28 mouse cellular contexts compared by ENCODE assay signal in the genomic region with DNA sequence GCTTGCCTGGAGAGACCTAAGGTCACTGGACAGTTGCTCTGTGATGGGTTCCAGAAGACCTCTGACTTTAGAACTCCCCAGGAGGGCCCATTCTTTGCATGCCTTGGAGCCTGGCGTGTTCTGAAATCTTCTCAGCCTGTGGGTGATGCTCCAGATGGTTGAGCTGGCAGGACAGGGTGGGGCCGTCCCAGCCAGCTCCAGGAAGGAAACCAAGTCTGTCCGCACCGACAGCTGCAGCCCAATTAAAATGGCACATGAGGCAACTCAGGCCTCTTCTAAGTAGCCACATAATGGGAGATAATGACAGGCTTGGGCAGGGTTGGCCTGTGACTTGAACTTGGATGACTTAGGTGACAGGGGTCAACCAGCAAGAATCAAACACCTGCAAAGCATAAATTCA. TPM values are rescaled to one million over a fixed set of nuclear protein-coding genes. Genes with fewer than 3 reads are reported as not detected.
DNase-seq lines count a peak whose midpoint lies in the region; ATAC-seq and TF ChIP-seq lines count a peak whose summit lies in the region.
"Had no signal": no experiment of that assay in that cellular context is flagged by ENCODE, and none has a peak within 500 bp of the region (broad histone marks: within the 10 kb centered on the region; RNA-seq: fewer than 3 reads in every experiment).

No protein-coding gene starts in this region.

- peak; percentile 45 for DNase-seq in kidney, adult 11 months
- DNase-seq in Muller cell, postnatal 12 days (ENCODE audit: inconsistent ontology term): peak; percentile 54
- DNase-seq in kidney, adult 9 months: peak; percentile 19
- DNase-seq in frontal cortex, postnatal 10 days (ENCODE audit: low spot score in 2 of 2): no peak
- DNase-seq in urinary bladder, postnatal 4 days (ENCODE audit: low spot score in 2 of 2): no peak
- no peak for DNase-seq in urinary bladder, postnatal 14 days (ENCODE audit: low spot score)
- DNase-seq: adrenal gland, adult 2 months; cerebellum, adult 2 months; cerebellum, postnatal 14 days; gastrocnemius, postnatal 25 days; heart, adult 11 months; heart, postnatal 36 days; right cerebral cortex, postnatal 25 days had no signal

- H3K27me3 ChIP-seq in kidney, embryonic 15.5 days: no peaks in the 10 kb centered on the region
- no peaks in the 10 kb centered on the region for H3K27me3 ChIP-seq in myocyte (ENCODE audit: control insufficient read depth, insufficient read depth, insufficient read length)
- H3K27me3 ChIP-seq: forebrain, embryonic 12.5 days; hindbrain, embryonic 12.5 days; liver, embryonic 15.5 days; lung, embryonic 15.5 days; neural tube, embryonic 13.5 days; stomach, embryonic 15.5 days had no signal

- TF ChIP-seq POLR2A in myocyte (IDR thresholded peaks at IDR 0.05; ENCODE audit: insufficient read length, low read depth): no peak

- peaks cover 5% of the 10 kb centered on the region; the same call in 1 of the 2 replicates for H3K4me1 ChIP-seq in kidney, embryonic 15.5 days
- H3K4me1 ChIP-seq: lung, embryonic 15.5 days had no signal

- no peaks in the 10 kb centered on the region for H3K79me2 ChIP-seq in myocyte (ENCODE audit: control insufficient read depth, insufficient read depth)

- H3K36me3 ChIP-seq in kidney, embryonic 15.5 days: no peaks in the 10 kb centered on the region
- H3K36me3 ChIP-seq in myocyte (ENCODE audit: control insufficient read depth, insufficient read depth): no peaks in the 10 kb centered on the region
- H3K36me3 ChIP-seq: embryonic facial prominence, embryonic 15.5 days; forebrain, embryonic 12.5 days; hindbrain, embryonic 12.5 days; limb, embryonic 12.5 days; liver, embryonic 15.5 days; lung, embryonic 15.5 days; neural tube, embryonic 13.5 days; stomach, embryonic 15.5 days had no signal

- no peak overlapping the region for H3ac ChIP-seq in myocyte (ENCODE audit: control insufficient read depth, insufficient read length)

- H3K4me3 ChIP-seq in kidney, embryonic 15.5 days (replicated peaks): no peak overlapping the region
- H3K4me3 ChIP-seq in myocyte: no peak overlapping the region
- H3K4me3 ChIP-seq: embryonic facial prominence, embryonic 15.5 days; forebrain, embryonic 12.5 days; hindbrain, embryonic 12.5 days; limb, embryonic 12.5 days; liver, embryonic 15.5 days; lung, embryonic 15.5 days; neural tube, embryonic 13.5 days; stomach, embryonic 15.5 days had no signal

- no peak for ATAC-seq in kidney, embryonic 15.5 days (replicated peaks; ENCODE audit: low FRiP score)
- ATAC-seq: activated CD4-positive, CD25-positive, alpha-beta regulatory T cell, adult 4 months; intestine, embryonic 16.5 days had no signal

- no peak overlapping the region for H3K4me2 ChIP-seq in kidney, embryonic 15.5 days
- peak overlapping the region; percentile 55 for H3K4me2 ChIP-seq in myocyte (ENCODE audit: low read depth)
- H3K4me2 ChIP-seq: embryonic facial prominence, embryonic 15.5 days; forebrain, embryonic 12.5 days; heart, embryonic 11.5 days; hindbrain, embryonic 12.5 days; limb, embryonic 12.5 days; liver, embryonic 15.5 days; lung, embryonic 15.5 days; midbrain, embryonic 11.5 days; neural tube, embryonic 13.5 days; stomach, embryonic 15.5 days had no signal

- H3K9ac ChIP-seq in kidney, embryonic 15.5 days: no peak overlapping the region
- H3K9ac ChIP-seq: embryonic facial prominence, embryonic 15.5 days; forebrain, embryonic 12.5 days; hindbrain, embryonic 12.5 days; limb, embryonic 12.5 days; liver, embryonic 15.5 days; lung, embryonic 15.5 days; neural tube, embryonic 13.5 days; stomach, embryonic 15.5 days had no signal

- no peak overlapping the region for H3K27ac ChIP-seq in kidney, embryonic 15.5 days
- H3K27ac ChIP-seq: embryonic facial prominence, embryonic 15.5 days; forebrain, embryonic 12.5 days; hindbrain, embryonic 12.5 days; limb, embryonic 12.5 days; liver, embryonic 15.5 days; lung, embryonic 15.5 days; neural tube, embryonic 13.5 days; stomach, embryonic 15.5 days had no signal

- no peaks in the 10 kb centered on the region for H3K9me3 ChIP-seq in kidney, embryonic 15.5 days (replicated peaks)
- H3K9me3 ChIP-seq: embryonic facial prominence, embryonic 15.5 days; forebrain, embryonic 12.5 days; hindbrain, embryonic 12.5 days; limb, embryonic 12.5 days; liver, embryonic 15.5 days; lung, embryonic 15.5 days; neural tube, embryonic 13.5 days; stomach, embryonic 15.5 days had no signal

- 36% methylated on average over 4 of the region's 4 CpGs for WGBS in kidney, embryonic 15.5 days

TF ChIP-seq in myocyte, 11 proteins besides CTCF, POLR2A, EP300 and RAD21:
- TF ChIP-seq E2F4 (IDR thresholded peaks at IDR 0.05; ENCODE audit: insufficient read depth) (no peak), CEBPB (IDR thresholded peaks at IDR 0.05; ENCODE audit: insufficient read depth, poor library complexity, severe bottlenecking) (peak; percentile 65), TCF12 (IDR thresholded peaks at IDR 0.05; ENCODE audit: insufficient read depth, poor library complexity, severe bottlenecking) (peak; percentile 94), TCF3 (IDR thresholded peaks at IDR 0.05; ENCODE audit: insufficient read length, low read depth) (peak; percentile 84), POLR2AphosphoS2 (IDR thresholded peaks at IDR 0.05; ENCODE audit: insufficient read length, low read depth) (no peak), MAX (IDR thresholded peaks at IDR 0.05; ENCODE audit: low read depth) (no peak), MYOD1 (IDR thresholded peaks at IDR 0.05; ENCODE audit: control insufficient read depth in 1 of 3, insufficient read length in 2 of 3, low read depth in 2 of 3) (peak; percentile 47 to 99 (median 99)), MYOG (IDR thresholded peaks at IDR 0.05; ENCODE audit: control insufficient read depth in 1 of 3, insufficient read depth in 1 of 3, insufficient read length in 2 of 3, low read depth in 2 of 3) (peak; percentile 95 to 99 (median 97))

RNA-seq across cellular contexts. Expression of a gene that starts 29.7 kb away (rescaled TPM):
- polyA plus RNA-seq in kidney, embryonic 15.5 days (2015; fragmentation: Nextera tagmentation; extraction: Ambion mirVana): 247 and 270 TPM in 2 replicates
- 311 TPM for polyA plus RNA-seq in myocyte (2012; fragmentation: generic; extraction: Trizol)

RNA-seq across cellular contexts. Expression of a gene that starts 47.0 kb away (rescaled TPM):
- 0.35 and 0.40 TPM in 2 replicates for polyA plus RNA-seq in kidney, embryonic 15.5 days (2015; fragmentation: Nextera tagmentation; extraction: Ambion mirVana)
- polyA plus RNA-seq in myocyte (2012; fragmentation: generic; extraction: Trizol): 45.8 TPM
- polyA plus RNA-seq: activated CD4-positive, CD25-positive, alpha-beta regulatory T cell, adult 4 months; liver, adult 2 months had no signal

RNA-seq across cellular contexts. Expression of a gene that starts 53.2 kb away (rescaled TPM):
- polyA plus RNA-seq in kidney, embryonic 15.5 days (2015; fragmentation: Nextera tagmentation; extraction: Ambion mirVana): 13.5 and 16.0 TPM in 2 replicates
- polyA plus RNA-seq in myocyte (2012; fragmentation: generic; extraction: Trizol): 7.8 TPM

Comparison
In these comparisons a context has a peak if more than half of its experiments do, and no peak if none do; other contexts are left out.
1. DNase-seq: peak in kidney, adult 11 months (single experiment), Muller cell, postnatal 12 days (single experiment) and kidney, adult 9 months (single experiment); none in frontal cortex, postnatal 10 days (0 of 2), urinary bladder, postnatal 4 days (0 of 2) and urinary bladder, postnatal 14 days (single experiment).
2. RNA of a gene that starts 47.0 kb away (polyA plus RNA-seq): 45.8 TPM in myocyte (single experiment); 0.35 to 0.40 TPM in kidney, embryonic 15.5 days; every median in the first group is over 10 times any median in the second.